Mouse (Mus musculus) embryonic facial prominence, embryonic 13.5 days (tissue): Measurements from ENCODE around the gene Il10ra. TPM values are rescaled to one million over a fixed set of nuclear protein-coding genes. Genes with fewer than 3 reads are reported as not detected.

Experiments used
- ATAC-seq: fragments of 200-750 bp; cut with Nextera tagmentation; 2 replicates; pipeline ENCODE4 v1.8.0; 2017; ENCODE audit warnings: low read depth; ENCODE audit not compliant: insufficient number of reproducible peaks, insufficient read depth, low FRiP score, low TSS enrichment
- H3K27ac ChIP-seq: fragments of 300-500 bp; sonication (generic); 2 replicates; pipeline ENCODE4 v1.5.1; 2015; ENCODE audit warnings: moderate library complexity, mild to moderate bottlenecking, inconsistent platforms
- H3K27me3 ChIP-seq: fragments of 300-500 bp; sonication (generic); 2 replicates; pipeline ENCODE4 v1.6.1; 2015; ENCODE audit warnings: mild to moderate bottlenecking, inconsistent platforms
- H3K36me3 ChIP-seq: fragments of 300-500 bp; sonication (generic); 2 replicates; pipeline ENCODE4 v1.6.1; 2015; ENCODE audit warnings: mild to moderate bottlenecking, inconsistent platforms
- H3K4me1 ChIP-seq: fragments of 300-500 bp; sonication (generic); 2 replicates; pipeline ENCODE4 v1.6.1; 2015; ENCODE audit warnings: inconsistent platforms
- H3K4me2 ChIP-seq: fragments of 300-500 bp; sonication (generic); 2 replicates; pipeline ENCODE4 v1.6.1; 2015; ENCODE audit warnings: moderate library complexity, mild to moderate bottlenecking, inconsistent platforms
- H3K4me3 ChIP-seq: fragments of 300-500 bp; sonication (generic); 2 replicates; pipeline ENCODE4 v1.5.1; 2015; ENCODE audit warnings: mild to moderate bottlenecking, inconsistent platforms
- H3K9ac ChIP-seq: fragments of 300-500 bp; sonication (generic); 2 replicates; pipeline ENCODE4 v1.6.1; 2015; ENCODE audit warnings: mild to moderate bottlenecking, inconsistent platforms
- H3K9me3 ChIP-seq: fragments of 300-500 bp; sonication (generic); 2 replicates; pipeline ENCODE4 v1.6.1; 2016; ENCODE audit warnings: inconsistent platforms
- WGBS: fragments of 180-500 bp; shearing (Covaris S2); methylation state at CpG from one replicate; pipeline ENCODE4 v1.1.7; 2015; ENCODE audit warnings: mixed read lengths; 5-methylcytosine and 5-hydroxymethylcytosine counted together
- polyA plus RNA-seq: library from polyadenylated mRNA; unstranded; fragments of >200 nt; fragmentation: Nextera tagmentation; extraction: Ambion mirVana; gene quantifications from 2 replicates; pipeline ENCODE4 v1.2.1, GENCODE M21; 2015

The Il10ra gene
- 0.69 TPM in 2 replicates for polyA plus RNA-seq

- Histone ChIP-seq H3K4me3 (peak within 1 kb of the TSS; percentile 49), H3K27me3 (peaks cover 55% of the 10 kb centered on the region), H3K9ac (peak within 1 kb of the TSS; percentile 69), H3K4me1 (peaks cover 4% of the 10 kb centered on the region; the same call in 1 of the 2 replicates), H3K4me2 (peak within 1 kb of the TSS; percentile 79), H3K36me3 (no peaks in the 10 kb centered on the region), H3K9me3 (no peaks in the 10 kb centered on the region), H3K27ac (no peak within 1 kb of the TSS)
- WGBS: 5% methylated on average over 36 of the region's 36 CpGs
- ATAC-seq: no peak
Observed at GRCm38 (mm10) chr9:45268597-45269325, at the start of gene Il10ra. Gene Il10ra, minus strand, starts transcription at chr9:45269149.

- ATAC-seq: no peak
- WGBS: 86% methylated on average over 3 of the region's 3 CpGs
- H3K9ac ChIP-seq: no peak overlapping the region
- H3K4me3 ChIP-seq: no peak overlapping the region
- H3K27me3 ChIP-seq: peaks cover 8% of the 10 kb centered on the region
- H3K27ac ChIP-seq: no peak overlapping the region
- H3K4me2 ChIP-seq: no peak overlapping the region
- no peaks in the 10 kb centered on the region for H3K36me3 ChIP-seq
- H3K9me3 ChIP-seq: no peaks in the 10 kb centered on the region
- no peaks in the 10 kb centered on the region for H3K4me1 ChIP-seq
Observed at GRCm38 (mm10) chr9:45317635-45318034, 48.7 kb upstream of the Il10ra start.

DNA sequence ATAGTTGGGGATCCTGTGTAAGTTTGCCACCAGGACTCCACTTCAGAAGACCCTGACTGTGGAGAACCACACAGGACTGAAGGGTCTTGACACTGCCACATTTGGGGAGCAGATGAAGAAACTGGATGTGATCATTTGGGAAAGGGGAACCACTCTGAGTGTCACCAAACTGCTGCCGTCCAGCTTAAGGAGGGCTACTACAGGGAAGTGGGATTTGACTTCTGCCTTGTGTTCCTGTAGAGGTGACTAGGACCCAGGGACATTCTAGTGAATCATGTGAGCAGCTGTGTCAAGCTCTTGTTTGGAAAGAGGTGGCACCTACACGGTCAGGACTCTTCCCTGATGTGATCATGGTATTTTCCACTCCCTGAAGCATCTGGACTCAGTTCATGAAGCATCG lies 45.0 kb upstream of the Il10ra start:
- H3K9ac ChIP-seq: no peak overlapping the region
- WGBS: 85% methylated on average over 3 of the region's 3 CpGs
- H3K27me3 ChIP-seq: peaks cover 8% of the 10 kb centered on the region
- H3K4me2 ChIP-seq: no peak overlapping the region
- no peaks in the 10 kb centered on the region for H3K36me3 ChIP-seq
- no peak for ATAC-seq
- H3K9me3 ChIP-seq: no peaks in the 10 kb centered on the region
- no peak overlapping the region for H3K27ac ChIP-seq
- no peaks in the 10 kb centered on the region for H3K4me1 ChIP-seq
- H3K4me3 ChIP-seq: no peak overlapping the region

DNA sequence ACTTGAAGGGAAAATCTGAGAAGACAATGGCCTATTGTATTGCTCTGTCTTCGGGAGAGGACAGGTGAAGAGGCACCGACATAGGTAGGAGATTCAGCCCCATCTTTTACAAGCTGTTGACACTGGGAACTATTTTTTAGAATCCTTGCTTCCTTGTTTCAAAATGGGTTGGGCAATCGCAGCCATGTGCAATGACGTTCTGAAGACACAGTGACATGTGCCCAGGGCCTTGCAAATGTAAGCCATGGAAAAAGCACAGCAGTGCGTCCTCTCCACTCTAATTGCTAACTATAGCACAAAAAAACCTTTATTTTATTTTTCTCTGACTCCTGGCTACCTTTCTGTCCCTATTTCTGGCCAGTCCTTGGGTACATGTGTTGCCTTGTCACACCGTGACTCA lies 42.9 kb upstream of the Il10ra start:
- ATAC-seq: no peak
- H3K4me2 ChIP-seq: no peak overlapping the region
- no peaks in the 10 kb centered on the region for H3K9me3 ChIP-seq
- H3K4me1 ChIP-seq: no peaks in the 10 kb centered on the region
- H3K27ac ChIP-seq: no peak overlapping the region
- WGBS: 77% methylated on average over 6 of the region's 6 CpGs
- peaks cover 5% of the 10 kb centered on the region for H3K27me3 ChIP-seq
- H3K9ac ChIP-seq: no peak overlapping the region
- H3K4me3 ChIP-seq: no peak overlapping the region
- H3K36me3 ChIP-seq: no peaks in the 10 kb centered on the region

DNA sequence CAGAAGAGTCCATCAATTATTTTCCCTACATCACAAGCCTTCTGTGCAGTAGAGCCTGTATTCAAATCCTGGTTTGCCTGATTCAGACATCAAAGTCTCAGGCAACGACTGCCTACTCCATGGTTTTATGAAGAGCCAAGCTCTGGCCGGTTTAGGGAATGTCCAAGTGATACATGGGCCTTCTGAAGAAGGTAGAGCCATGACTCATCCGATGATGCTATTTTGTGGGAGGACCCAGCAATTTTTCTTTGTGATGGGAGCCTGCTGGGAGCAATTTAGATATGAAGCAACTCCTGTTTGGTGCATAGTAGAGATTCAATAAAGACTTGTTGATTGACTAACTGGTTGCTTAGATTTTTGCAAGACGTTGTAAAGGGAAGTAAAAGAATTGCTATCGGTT lies 39.6 kb upstream of the Il10ra start:
- no peaks in the 10 kb centered on the region for H3K36me3 ChIP-seq
- no peak for ATAC-seq
- H3K4me3 ChIP-seq: no peak overlapping the region
- no peak overlapping the region for H3K9ac ChIP-seq
- H3K4me1 ChIP-seq: no peaks in the 10 kb centered on the region
- no peak overlapping the region for H3K4me2 ChIP-seq
- H3K27me3 ChIP-seq: 0 out of 2 replicates have a peak, but pooled peaks cover 3% of the 10 kb centered on the region
- H3K9me3 ChIP-seq: no peaks in the 10 kb centered on the region
- WGBS: 83% methylated on average over 5 of the region's 5 CpGs
- H3K27ac ChIP-seq: no peak overlapping the region

- H3K4me3 ChIP-seq: no peak overlapping the region
- WGBS: 68% methylated on average over 12 of the region's 12 CpGs
- H3K4me1 ChIP-seq: no peaks in the 10 kb centered on the region
- H3K36me3 ChIP-seq: no peaks in the 10 kb centered on the region
- 0 out of 2 replicates have a peak, but pooled peaks cover 3% of the 10 kb centered on the region for H3K27me3 ChIP-seq
- no peak overlapping the region for H3K27ac ChIP-seq
- no peak for ATAC-seq
- no peak overlapping the region for H3K9ac ChIP-seq
- no peak overlapping the region for H3K4me2 ChIP-seq
- H3K9me3 ChIP-seq: no peaks in the 10 kb centered on the region
Observed at GRCm38 (mm10) chr9:45306746-45307410, 37.9 kb upstream of the Il10ra start.

GRCm38 (mm10) chr9:45301771-45302170 lies 32.8 kb upstream of the Il10ra start:
- no peak overlapping the region for H3K4me3 ChIP-seq
- no peak overlapping the region for H3K27ac ChIP-seq
- no peaks in the 10 kb centered on the region for H3K27me3 ChIP-seq
- no peak for ATAC-seq
- no peaks in the 10 kb centered on the region for H3K36me3 ChIP-seq
- H3K9ac ChIP-seq: no peak overlapping the region
- WGBS: 90% methylated on average over 8 of the region's 8 CpGs
- no peaks in the 10 kb centered on the region for H3K9me3 ChIP-seq
- H3K4me2 ChIP-seq: no peak overlapping the region
- H3K4me1 ChIP-seq: peaks cover 5% of the 10 kb centered on the region; the same call in 1 of the 2 replicates

GRCm38 (mm10) chr9:45300422-45301104 lies 31.6 kb upstream of the Il10ra start:
- Histone ChIP-seq H3K9ac (peak overlapping the region; percentile 59), H3K4me3 (peak overlapping the region; percentile 31), H3K4me1 (peaks cover 5% of the 10 kb centered on the region; the same call in 1 of the 2 replicates), H3K4me2 (peak overlapping the region; percentile 61), H3K36me3 (no peaks in the 10 kb centered on the region), H3K9me3 (no peaks in the 10 kb centered on the region), H3K27ac (no peak overlapping the region), H3K27me3 (no peaks in the 10 kb centered on the region; the same call in 1 of the 2 replicates)
- ATAC-seq: peak; percentile 43; the same call in 1 of the 2 replicates
- WGBS: 18% methylated on average over 20 of the region's 20 CpGs

GRCm38 (mm10) chr9:45299231-45300006 lies 30.5 kb upstream of the Il10ra start:
- no peak overlapping the region for H3K4me3 ChIP-seq
- H3K36me3 ChIP-seq: no peaks in the 10 kb centered on the region
- WGBS: 77% methylated on average over 11 of the region's 11 CpGs
- no peaks in the 10 kb centered on the region; the same call in 1 of the 2 replicates for H3K27me3 ChIP-seq
- no peaks in the 10 kb centered on the region for H3K9me3 ChIP-seq
- H3K4me2 ChIP-seq: no peak overlapping the region
- no peak overlapping the region for H3K9ac ChIP-seq
- no peak overlapping the region for H3K27ac ChIP-seq
- no peak for ATAC-seq
- peaks cover 5% of the 10 kb centered on the region; the same call in 1 of the 2 replicates for H3K4me1 ChIP-seq

GRCm38 (mm10) chr9:45294210-45295011 lies 25.5 kb upstream of the Il10ra start:
- 41% methylated on average over 10 of the region's 10 CpGs for WGBS
- no peak overlapping the region for H3K4me3 ChIP-seq
- no peaks in the 10 kb centered on the region; the same call in 1 of the 2 replicates for H3K27me3 ChIP-seq
- H3K4me1 ChIP-seq: no peaks in the 10 kb centered on the region
- no peak overlapping the region for H3K4me2 ChIP-seq
- H3K9me3 ChIP-seq: no peaks in the 10 kb centered on the region
- no peaks in the 10 kb centered on the region for H3K36me3 ChIP-seq
- no peak overlapping the region for H3K9ac ChIP-seq
- no peak overlapping the region for H3K27ac ChIP-seq
- no peak for ATAC-seq
